ENCODE assay signal across 23 mouse cellular contexts in genomic region chr4:47407161-47407560, GRCm38 (mm10). TPM values are rescaled to one million over a fixed set of nuclear protein-coding genes. Genes with fewer than 3 reads are reported as not detected.
DNase-seq lines count a peak whose midpoint lies in the region; ATAC-seq and TF ChIP-seq lines count a peak whose summit lies in the region.
"Had no signal": no experiment of that assay in that cellular context is flagged by ENCODE, and none has a peak within 500 bp of the region (broad histone marks: within the 10 kb centered on the region; RNA-seq: fewer than 3 reads in every experiment).

No protein-coding gene starts in this region.

- no peaks in the 10 kb centered on the region for H3K27me3 ChIP-seq in intestine, embryonic 14.5 days (replicated peaks; ENCODE audit: control insufficient read depth, insufficient read depth, low read length)
- H3K27me3 ChIP-seq in intestine, postnatal 0 days (replicated peaks; ENCODE audit: control insufficient read depth, insufficient read depth, low read length), result no peaks in the 10 kb centered on the region
- H3K27me3 ChIP-seq: forebrain, embryonic 13.5 days; hindbrain, embryonic 13.5 days; midbrain, embryonic 15.5 days; stomach, embryonic 15.5 days had no signal

- DNase-seq in heart, adult 11 months, result peak; percentile 87
- DNase-seq in heart, postnatal 4 days, result no peak
- peak; percentile 23 for DNase-seq in intestine, embryonic 14.5 days (ENCODE audit: low spot score)
- peak; percentile 19 for DNase-seq in fat pad, adult 2 months (ENCODE audit: extremely low read depth, low read depth, low spot score)
- DNase-seq in skeletal muscle tissue, adult 2 months (ENCODE audit: low read depth, low spot score), result peak; percentile 86
- no peak for DNase-seq in adrenal gland, adult (ENCODE audit: inconsistent age in 2 of 2, low spot score in 1 of 2)
- no peak for DNase-seq in embryo, embryonic 9.5 days (ENCODE audit: extremely low spot score)
- DNase-seq: adrenal gland, postnatal 10 days; B cell, adult 2 months; cerebellum, postnatal 36 days; kidney, postnatal 4 days; layer of hippocampus, adult 9-11 months; left cerebral cortex, postnatal 4 days; liver; right cerebral cortex, postnatal 14 days had no signal

- no peaks in the 10 kb centered on the region for H3K4me1 ChIP-seq in intestine, embryonic 14.5 days (replicated peaks; ENCODE audit: control insufficient read depth, insufficient read depth, low read length)
- no peaks in the 10 kb centered on the region; the same call in 1 of the 2 replicates for H3K4me1 ChIP-seq in intestine, postnatal 0 days (replicated peaks; ENCODE audit: control insufficient read depth, insufficient read depth, low read length)
- H3K4me1 ChIP-seq: forebrain, embryonic 13.5 days; hindbrain, embryonic 13.5 days; midbrain, embryonic 15.5 days; stomach, embryonic 15.5 days had no signal

- H3K4me3 ChIP-seq in intestine, embryonic 14.5 days (ENCODE audit: low read depth, low read length), result no peak overlapping the region
- no peak overlapping the region for H3K4me3 ChIP-seq in intestine, postnatal 0 days (ENCODE audit: low read depth, low read length)
- H3K4me3 ChIP-seq: forebrain, embryonic 13.5 days; hindbrain, embryonic 13.5 days; left cerebral cortex, adult 2 months; midbrain, embryonic 15.5 days; stomach, embryonic 15.5 days had no signal

- 82% methylated on average over 2 of the region's 2 CpGs for WGBS in intestine, embryonic 14.5 days
- WGBS in intestine, postnatal 0 days, result 88% methylated on average over 2 of the region's 2 CpGs

- TF ChIP-seq CTCF in intestine, postnatal 0 days (IDR thresholded peaks at IDR 0.05; ENCODE audit: low read depth), result no peak

- no peaks in the 10 kb centered on the region for H3K9me3 ChIP-seq in intestine, embryonic 14.5 days (ENCODE audit: control insufficient read depth, low read length)
- no peaks in the 10 kb centered on the region for H3K9me3 ChIP-seq in intestine, postnatal 0 days (ENCODE audit: control insufficient read depth)
- H3K9me3 ChIP-seq: forebrain, embryonic 13.5 days; hindbrain, embryonic 13.5 days; midbrain, embryonic 15.5 days; stomach, embryonic 15.5 days had no signal

- H3K27ac ChIP-seq in intestine, embryonic 14.5 days (ENCODE audit: low read depth), result no peak overlapping the region
- no peak overlapping the region for H3K27ac ChIP-seq in intestine, postnatal 0 days (ENCODE audit: low read depth, low read length)
- H3K27ac ChIP-seq: forebrain, embryonic 13.5 days; hindbrain, embryonic 13.5 days; left cerebral cortex, adult 2 months; midbrain, embryonic 15.5 days; stomach, embryonic 15.5 days had no signal

- ATAC-seq in intestine, embryonic 14.5 days (replicated peaks; ENCODE audit: low FRiP score, low TSS enrichment, low read depth), result no peak
- ATAC-seq in intestine, postnatal 0 days, result no peak
- ATAC-seq: forebrain, embryonic 13.5 days; inflammation-experienced regulatory T-cells, adult 6 months; lung, postnatal 0 days; midbrain, embryonic 15.5 days had no signal

- H3K9ac ChIP-seq in intestine, embryonic 14.5 days (ENCODE audit: low read length), result no peak overlapping the region
- H3K9ac ChIP-seq in intestine, postnatal 0 days (ENCODE audit: low read depth, low read length), result no peak overlapping the region
- H3K9ac ChIP-seq: forebrain, embryonic 13.5 days; hindbrain, embryonic 13.5 days; midbrain, embryonic 15.5 days; stomach, embryonic 15.5 days had no signal

- H3K36me3 ChIP-seq in intestine, embryonic 14.5 days (ENCODE audit: control insufficient read depth, insufficient read depth, low read length), result peaks cover 70% of the 10 kb centered on the region
- peaks cover 39% of the 10 kb centered on the region for H3K36me3 ChIP-seq in intestine, postnatal 0 days (ENCODE audit: control insufficient read depth, insufficient read depth)

- H3K4me2 ChIP-seq in intestine, embryonic 14.5 days (ENCODE audit: low read length), result no peak overlapping the region
- H3K4me2 ChIP-seq in intestine, postnatal 0 days (replicated peaks; ENCODE audit: low read depth), result no peak overlapping the region
- H3K4me2 ChIP-seq: forebrain, embryonic 13.5 days; hindbrain, embryonic 13.5 days; midbrain, embryonic 15.5 days; stomach, embryonic 15.5 days had no signal

RNA-seq across cellular contexts. Expression of gene Tgfbr1, which starts 54.1 kb away (rescaled TPM):
- total RNA-seq in heart, postnatal 4 days (2021), result 10 to 100 TPM; 24.4 to 25.5 TPM
- polyA plus RNA-seq in intestine, embryonic 14.5 days (2014; fragmentation: Nextera tagmentation; extraction: Ambion mirVana), result 46.0 and 50.9 TPM in 2 replicates
- 9.6 and 9.9 TPM in 2 replicates for polyA plus RNA-seq in intestine, postnatal 0 days (2015; fragmentation: Nextera tagmentation; extraction: Ambion mirVana)

Comparison
In these comparisons a context has a peak if more than half of its experiments do, and no peak if none do; other contexts are left out.
1. DNase-seq: peak in heart, adult 11 months (single experiment), intestine, embryonic 14.5 days (single experiment), fat pad, adult 2 months (single experiment) and skeletal muscle tissue, adult 2 months (single experiment); none in heart, postnatal 4 days (single experiment), adrenal gland, adult (0 of 2) and embryo, embryonic 9.5 days (single experiment).